Comparison of ENCODE assay signal across 14 mouse cellular contexts in the genomic region with DNA sequence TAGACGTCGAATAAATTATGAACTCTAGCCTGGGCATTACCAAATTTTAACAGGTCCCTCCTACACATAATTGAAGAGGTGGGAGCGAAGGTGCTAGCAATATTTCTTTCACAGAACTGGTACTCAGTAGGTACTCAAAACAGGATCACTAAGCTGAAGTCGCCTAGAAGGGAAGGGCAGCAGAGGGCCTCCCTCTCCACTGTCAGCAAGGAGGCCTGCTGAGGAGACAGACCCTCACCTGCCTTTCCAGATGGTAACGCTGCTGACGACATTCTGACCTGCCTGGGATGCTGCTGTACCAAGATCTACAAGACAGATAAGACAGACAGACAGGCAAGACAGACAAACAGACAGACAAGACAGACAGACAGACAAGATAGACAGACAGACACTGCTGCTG. TPM values are rescaled to one million over a fixed set of nuclear protein-coding genes. Genes with fewer than 3 reads are reported as not detected.
DNase-seq lines count a peak whose midpoint lies in the region; ATAC-seq and TF ChIP-seq lines count a peak whose summit lies in the region.
"Had no signal": no experiment of that assay in that cellular context is flagged by ENCODE, and none has a peak within 500 bp of the region (broad histone marks: within the 10 kb centered on the region; RNA-seq: fewer than 3 reads in every experiment).

No protein-coding gene starts in this region.

- 0 out of 2 replicates have a peak overlapping the region, but pooled peaks have one; percentile 58 for H3K9ac ChIP-seq in heart, embryonic 12.5 days
- H3K9ac ChIP-seq: liver, embryonic 14.5 days had no signal

- no peak overlapping the region for H3K4me2 ChIP-seq in heart, embryonic 12.5 days

- no peak for DNase-seq in heart, postnatal 25 days (ENCODE audit: low spot score)
- peak; percentile 28 for DNase-seq in ZHBTc4 (ENCODE audit: low read depth, low spot score)
- no peak for DNase-seq in thymus, postnatal 36 days
- DNase-seq: kidney, adult 18-20 months; right cerebral cortex, postnatal 14 days had no signal

- peak overlapping the region; percentile 94 for H3K27ac ChIP-seq in heart, embryonic 12.5 days (ENCODE audit: poor library complexity, severe bottlenecking)
- peak overlapping the region; percentile 78 for H3K27ac ChIP-seq in embryonic fibroblast, embryonic 13.5 days (ENCODE audit: insufficient read depth, low read length)
- H3K27ac ChIP-seq: liver, embryonic 14.5 days; neural tube, embryonic 13.5 days had no signal

- no peak for TF ChIP-seq CTCF in embryonic fibroblast, embryonic 13.5 days (IDR thresholded peaks at IDR 0.05; ENCODE audit: borderline replicate concordance, insufficient read depth, low read length)

- H3K36me3 ChIP-seq in heart, embryonic 12.5 days: peaks cover 21% of the 10 kb centered on the region
- H3K36me3 ChIP-seq in megakaryocyte, embryonic 14.5 days (replicated peaks; ENCODE audit: low read length): peaks cover 60% of the 10 kb centered on the region
- H3K36me3 ChIP-seq: neural tube, embryonic 13.5 days had no signal

- TF ChIP-seq POLR2A in embryonic fibroblast, embryonic 13.5 days (IDR thresholded peaks at IDR 0.05; ENCODE audit: low read depth, low read length): no peak

- H3K4me3 ChIP-seq in heart, embryonic 12.5 days: no peak overlapping the region
- peak overlapping the region; percentile 38 for H3K4me3 ChIP-seq in megakaryocyte, embryonic 14.5 days (replicated peaks)
- no peak overlapping the region for H3K4me3 ChIP-seq in embryonic fibroblast, embryonic 13.5 days (ENCODE audit: insufficient read depth, low read length)
- H3K4me3 ChIP-seq: neural tube, embryonic 13.5 days had no signal

- intact Hi-C loops in heart, postnatal 25 days (cut with DNase I): no loop called here

- no peaks in the 10 kb centered on the region for H3K9me3 ChIP-seq in heart, embryonic 12.5 days (replicated peaks)
- no peaks in the 10 kb centered on the region for H3K9me3 ChIP-seq in megakaryocyte, embryonic 14.5 days
- H3K9me3 ChIP-seq: neural tube, embryonic 13.5 days had no signal

- 49% methylated on average over 6 of the region's 6 CpGs for WGBS in heart, embryonic 12.5 days

- H3K4me1 ChIP-seq in heart, embryonic 12.5 days (replicated peaks): peaks cover 43% of the 10 kb centered on the region
- H3K4me1 ChIP-seq in megakaryocyte, embryonic 14.5 days: peaks cover 45% of the 10 kb centered on the region
- peaks cover 21% of the 10 kb centered on the region for H3K4me1 ChIP-seq in embryonic fibroblast, embryonic 13.5 days (ENCODE audit: control insufficient read depth, insufficient read depth, low read length)

- ATAC-seq in heart, embryonic 12.5 days (ENCODE audit: insufficient number of reproducible peaks, low FRiP score): no peak
- no peak for ATAC-seq in megakaryocyte, adult 5-6 weeks (ENCODE audit: poor library complexity, severe bottlenecking)

- H3K27me3 ChIP-seq in heart, embryonic 12.5 days (replicated peaks): no peaks in the 10 kb centered on the region
- H3K27me3 ChIP-seq in megakaryocyte, embryonic 14.5 days (replicated peaks): no peaks in the 10 kb centered on the region
- H3K27me3 ChIP-seq: CH12.LX; neural tube, embryonic 13.5 days had no signal

RNA-seq across cellular contexts. Expression of a gene that starts 31.3 kb away (rescaled TPM):
- polyA plus RNA-seq in heart, embryonic 12.5 days (2016; fragmentation: Nextera tagmentation; extraction: Ambion mirVana): 311 and 316 TPM in 2 replicates
- total RNA-seq in heart, postnatal 25 days (2021): 100 to 1,000 TPM; 152 to 164 TPM
- 77.9 and 155 TPM in 2 replicates for polyA plus RNA-seq in megakaryocyte, embryonic 14.5 days (2012; ENCODE audit: insufficient read depth, low replicate concordance)
- 163 and 177 TPM in 2 replicates for total RNA-seq in megakaryocyte, adult 5-6 weeks (2015)
- 87.9 and 88.3 TPM in 2 replicates for total RNA-seq in megakaryocyte, adult 5-6 weeks (2017)
- 121 and 212 TPM in 2 replicates for polyA plus RNA-seq in embryonic fibroblast, embryonic 13.5 days (2011; ENCODE audit: insufficient read length, low read depth, missing spikeins)

RNA-seq across cellular contexts. Expression of a gene that starts 53.2 kb away (rescaled TPM):
- not detected in 2 replicates for polyA plus RNA-seq in heart, embryonic 12.5 days (2016; fragmentation: Nextera tagmentation; extraction: Ambion mirVana)
- total RNA-seq in heart, postnatal 25 days (2021): under 1 TPM; 0.13 to 0.25 TPM
- polyA plus RNA-seq in megakaryocyte, embryonic 14.5 days (2012; ENCODE audit: insufficient read depth, low replicate concordance): not detected in 2 replicates
- total RNA-seq in megakaryocyte, adult 5-6 weeks (2015): not detected in 2 replicates
- total RNA-seq in megakaryocyte, adult 5-6 weeks (2017): not detected in 2 replicates
- not detected in 2 replicates for polyA plus RNA-seq in embryonic fibroblast, embryonic 13.5 days (2011; ENCODE audit: insufficient read length, low read depth, missing spikeins)
- total RNA-seq: CH12.LX; megakaryocyte-erythroid progenitor cell, adult 5-6 weeks had no signal
- polyA plus RNA-seq: cortical plate, adult 2 months; neural tube, embryonic 13.5 days had no signal
